Mouse (Mus musculus): ENCODE results near the gene Ceacam16. TPM values are rescaled to one million over a fixed set of nuclear protein-coding genes. Genes with fewer than 3 reads are reported as not detected.
A peak's percentile ranks its signal among the peaks of the same experiment; 100 is the strongest.

The Ceacam16 gene
- total RNA-seq, 1 experiment from 2014 or later: 0.33 TPM

- peak; percentile 88 for DNase-seq
These were observed 17.5 kb downstream of the Ceacam16 start for GRCm38 (mm10) chr7:19843561-19843960.

DNA sequence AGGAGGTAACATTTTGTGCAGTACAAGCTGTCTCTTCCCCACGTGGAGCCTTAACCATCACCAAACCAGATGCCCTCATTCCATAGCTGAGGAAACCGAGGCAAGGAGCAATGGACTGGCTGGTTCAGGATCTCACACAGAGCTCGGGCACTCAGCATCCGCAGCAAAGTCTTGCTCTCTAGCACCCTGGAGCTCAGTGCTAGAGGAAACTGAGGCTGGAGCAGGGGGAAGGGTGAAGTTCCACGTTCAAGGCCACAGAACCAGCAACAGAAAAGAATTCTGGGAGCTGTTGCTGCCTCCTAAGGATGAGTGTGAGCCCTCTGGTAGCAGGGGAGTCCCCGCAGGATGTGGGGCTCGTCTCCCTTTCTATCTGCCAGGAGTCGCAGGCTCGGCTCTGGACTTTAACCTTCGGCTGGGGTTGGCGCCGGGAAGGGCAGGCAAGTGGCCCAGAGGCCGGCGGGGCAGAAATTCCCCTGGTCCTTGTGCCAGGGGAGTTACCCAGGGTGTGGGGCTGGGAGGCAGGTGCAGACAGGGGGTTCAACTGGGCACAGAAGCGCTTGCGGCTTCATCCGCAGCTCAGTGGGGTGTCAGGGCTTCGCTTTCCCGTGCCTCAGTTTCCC, 18.1 kb downstream of the Ceacam16 start:
- peak; percentile 70 for DNase-seq

DNA sequence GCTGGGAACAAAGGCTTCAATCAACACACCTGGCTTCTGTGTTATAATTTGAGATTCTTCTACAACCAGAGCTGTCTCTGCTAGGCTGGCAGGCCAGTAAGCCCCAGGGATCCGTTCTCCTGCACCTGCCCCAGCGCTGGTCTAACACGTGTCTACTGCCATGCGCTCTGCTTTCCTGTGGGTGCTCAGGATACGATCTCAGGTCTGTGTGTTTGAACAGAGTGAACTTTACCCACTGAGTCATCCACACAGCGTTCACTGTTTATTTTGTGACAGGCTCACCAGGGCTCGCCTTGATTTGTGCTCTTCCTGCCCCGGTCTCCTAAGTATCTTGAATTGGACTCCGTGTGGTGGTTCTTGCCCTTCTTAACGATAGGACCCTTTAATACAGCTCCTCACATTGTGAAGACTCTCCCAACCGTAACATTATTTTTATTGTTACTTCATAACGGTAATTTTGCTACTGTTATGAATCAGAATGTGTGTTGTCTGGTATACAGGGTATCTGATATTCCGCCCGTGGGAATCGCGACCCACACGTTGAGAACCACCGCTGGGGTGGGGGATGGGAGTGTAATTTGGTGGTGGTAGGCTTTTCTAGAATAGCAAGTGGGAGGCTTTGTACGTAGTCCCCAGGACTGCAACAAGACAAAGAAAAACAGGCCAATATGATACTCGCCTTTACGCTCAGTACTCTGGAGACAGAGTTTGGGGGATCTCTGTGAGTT, 19.2 kb downstream of the Ceacam16 start:
- no peak for DNase-seq

- no peak for DNase-seq
These were observed 20.2 kb downstream of the Ceacam16 start for GRCm38 (mm10) chr7:19840936-19841335.

- no peak for DNase-seq
These were observed 20.7 kb downstream of the Ceacam16 start for GRCm38 (mm10) chr7:19840371-19840770.

DNA sequence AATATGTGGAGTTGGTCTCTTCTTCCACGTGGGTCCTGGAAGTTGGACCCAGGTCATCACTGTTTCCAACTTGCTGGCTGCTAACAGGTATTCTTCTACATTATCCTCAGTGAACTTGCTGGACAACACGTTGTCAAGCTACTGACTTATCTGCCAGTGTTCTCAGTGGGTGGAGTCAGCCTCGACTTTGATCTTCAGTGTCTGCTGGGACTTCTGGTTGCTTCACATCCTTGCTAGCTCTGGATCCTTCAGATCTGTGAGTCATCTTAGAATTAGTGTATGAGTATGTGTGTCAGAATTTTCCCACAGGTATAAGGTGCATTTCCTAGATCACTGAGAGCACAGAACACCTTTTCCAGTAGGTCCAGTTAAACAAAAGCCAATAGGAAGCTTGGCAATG, 24.3 kb downstream of the Ceacam16 start:
- DNase-seq: peak; percentile 61

GRCm38 (mm10) chr7:19834055-19834454, 27.0 kb downstream of the Ceacam16 start:
- DNase-seq: no peak

DNA sequence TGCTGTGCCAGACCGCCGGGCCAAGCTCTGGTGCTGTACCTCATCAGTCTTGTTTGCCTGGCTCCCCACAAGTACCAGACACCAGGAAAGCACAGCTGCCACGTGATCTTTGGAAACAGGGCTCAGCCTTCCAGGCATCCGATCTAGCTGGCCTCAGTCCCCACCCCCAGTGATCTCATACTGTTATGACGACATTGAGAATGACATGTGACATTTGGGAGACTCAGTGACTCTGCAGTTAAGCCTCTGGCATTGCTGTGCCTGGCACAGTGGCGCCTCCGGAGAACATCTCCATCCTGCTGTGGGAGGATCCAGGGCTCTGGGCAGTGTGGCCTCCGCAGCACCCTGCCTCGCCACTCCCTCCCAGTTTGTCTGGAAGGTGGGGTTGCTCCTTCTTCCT, 29.3 kb downstream of the Ceacam16 start:
- DNase-seq: peak; percentile 72

- DNase-seq: peak; percentile 98
These were observed 30.4 kb downstream of the Ceacam16 start for GRCm38 (mm10) chr7:19830682-19831156.

DNA sequence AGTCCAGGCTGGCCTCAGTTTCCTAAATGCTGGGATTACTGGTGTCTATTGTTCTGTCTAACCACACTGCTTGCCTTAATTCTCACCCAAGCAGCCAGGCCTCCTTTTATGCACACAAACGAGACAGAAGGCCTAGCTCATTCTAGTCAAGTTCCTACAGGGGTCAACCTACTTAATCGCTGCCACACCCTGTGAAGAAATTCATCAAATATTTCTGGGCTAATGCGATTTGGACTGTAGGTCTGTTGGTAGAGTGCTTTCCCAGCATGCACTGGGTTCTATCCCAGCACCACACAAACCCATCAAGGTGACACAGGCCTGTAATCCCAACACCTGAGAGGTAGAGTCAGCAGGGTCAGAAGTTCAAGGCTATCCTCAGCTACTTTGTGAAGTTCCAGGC, 31.4 kb downstream of the Ceacam16 start:
- no peak for DNase-seq

DNA sequence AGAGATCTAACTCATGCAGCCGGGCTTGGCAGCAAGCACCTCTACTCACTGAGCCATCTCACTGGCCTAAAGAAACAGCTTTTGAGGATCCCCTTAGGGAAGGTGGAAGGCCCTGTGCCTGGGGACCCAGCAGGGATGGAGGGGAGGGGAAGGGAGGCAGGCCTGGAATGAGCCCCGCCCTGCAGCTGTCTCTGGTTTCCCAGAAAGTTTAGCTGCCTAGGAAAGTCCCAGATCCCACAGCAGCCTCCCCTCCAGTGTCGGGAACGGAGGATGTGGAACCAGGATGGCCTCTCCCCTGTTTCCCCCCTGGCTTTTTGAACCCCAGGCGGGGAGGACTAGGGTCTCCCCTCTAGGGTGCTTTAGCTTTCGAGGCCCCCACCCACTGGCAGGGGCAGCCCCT, 34.3 kb downstream of the Ceacam16 start:
- no peak for DNase-seq

GRCm38 (mm10) chr7:19824182-19824973, 36.7 kb downstream of the Ceacam16 start:
- peak; percentile 98 for DNase-seq

- peak; percentile 48 for DNase-seq
These were observed 37.6 kb downstream of the Ceacam16 start for GRCm38 (mm10) chr7:19823256-19824181.

DNA sequence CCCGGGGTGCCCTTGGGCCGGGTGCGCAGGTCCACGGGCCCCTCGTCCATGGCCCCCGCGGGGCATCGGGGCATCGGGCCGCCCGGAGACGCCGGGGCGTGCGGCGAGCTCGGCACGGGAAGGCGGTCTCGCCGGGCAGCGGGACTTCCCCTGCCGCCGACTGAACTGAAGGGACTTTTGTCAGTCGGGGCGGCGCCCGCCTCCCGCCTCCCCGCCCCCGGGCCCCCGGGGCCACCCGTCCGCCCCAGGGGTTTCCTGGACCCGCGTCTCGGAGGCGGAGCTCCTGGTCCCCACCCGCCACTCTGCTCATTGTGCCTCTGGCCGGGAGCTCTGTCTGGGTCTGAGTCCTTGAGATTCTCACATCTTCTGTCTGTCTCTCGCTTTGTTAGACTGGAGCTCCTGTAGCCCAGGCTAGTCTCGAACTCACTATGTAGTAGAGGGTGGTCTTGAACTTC, 38.5 kb downstream of the Ceacam16 start, which contains the start of gene Bcl3:
Bcl3 (minus strand) TSS at position 167 of the 455 bp plus-strand sequence.
- peak; percentile 82 for DNase-seq

GRCm38 (mm10) chr7:19822193-19822592, 38.9 kb downstream of the Ceacam16 start:
- DNase-seq: peak; percentile 65

DNA sequence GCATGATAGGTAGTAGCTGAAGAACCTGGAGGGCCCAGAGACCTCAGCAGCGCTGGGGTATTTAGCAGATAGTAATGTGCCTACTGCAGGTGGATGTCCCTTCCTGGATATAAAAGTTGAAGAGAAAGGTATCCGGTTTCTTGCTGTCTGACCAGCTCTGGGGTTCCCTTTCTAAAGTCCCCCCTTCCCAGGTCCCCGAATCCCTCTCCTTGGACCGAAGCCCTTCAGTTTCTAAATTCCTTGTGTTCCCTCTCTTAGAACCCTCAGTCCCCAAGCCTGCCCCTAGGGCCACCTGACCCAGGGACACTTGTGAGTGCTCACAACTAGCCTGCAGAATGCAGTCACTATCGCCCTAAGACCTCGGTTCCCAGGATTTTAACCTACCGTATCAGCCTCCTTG, 39.5 kb downstream of the Ceacam16 start:
- DNase-seq: no peak

DNA sequence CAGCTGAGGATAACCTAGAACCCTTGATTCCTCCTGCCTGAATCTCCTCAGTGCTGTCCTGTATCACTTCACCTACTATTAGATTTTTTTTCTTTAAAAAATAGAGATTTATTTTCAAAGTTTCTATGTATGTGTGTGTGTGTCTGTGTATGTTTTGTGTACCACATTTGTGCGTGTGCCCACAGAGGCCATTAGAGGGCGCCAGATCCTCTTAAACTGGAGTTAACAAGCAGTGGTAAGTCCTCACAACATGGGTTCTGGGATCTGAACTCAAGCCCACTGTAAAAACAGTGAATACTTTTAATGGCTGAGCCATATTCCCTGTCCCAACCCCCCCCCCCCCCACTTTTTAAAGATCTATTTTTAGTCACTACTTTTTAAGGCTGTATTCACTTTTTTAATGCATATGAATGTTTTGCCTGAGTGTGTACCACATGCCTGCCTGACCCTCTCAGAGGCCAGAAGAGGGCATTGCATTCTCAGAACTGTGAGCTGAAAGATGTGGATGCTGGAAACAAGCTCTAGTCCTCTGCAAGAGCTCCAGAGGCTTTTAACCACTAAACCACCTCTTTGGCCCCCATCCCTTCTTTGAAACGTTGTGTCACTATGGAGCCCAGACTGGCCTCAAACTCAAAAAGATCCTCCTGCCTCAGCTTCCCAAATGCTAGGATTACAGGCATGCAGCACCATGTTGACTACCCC, 40.6 kb downstream of the Ceacam16 start:
- DNase-seq: peak; percentile 28

DNA sequence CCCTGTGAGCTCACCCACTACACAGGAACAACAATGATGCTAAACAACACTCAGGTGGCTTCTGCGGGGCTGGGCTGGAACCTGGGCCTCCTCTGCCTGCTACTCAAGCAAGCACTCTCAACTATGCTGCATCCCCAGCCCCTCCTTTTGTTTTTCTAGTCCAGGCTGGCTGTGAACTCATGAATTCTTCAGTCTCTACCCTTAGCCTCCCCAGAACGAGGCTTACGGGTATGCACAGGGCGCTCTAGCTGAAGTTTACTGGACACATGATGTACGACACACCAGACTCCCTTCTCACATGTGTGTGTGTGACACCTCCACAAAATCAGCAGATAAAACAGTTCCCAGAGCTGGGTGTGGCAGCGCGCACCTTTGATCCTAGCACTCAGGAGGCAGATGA, 42.2 kb downstream of the Ceacam16 start:
- no peak for DNase-seq

- peak; percentile 72 for DNase-seq
These were observed 42.7 kb downstream of the Ceacam16 start for GRCm38 (mm10) chr7:19818440-19818839.

- DNase-seq: peak; percentile 64
These were observed 43.6 kb downstream of the Ceacam16 start for GRCm38 (mm10) chr7:19817382-19818105.
